Mouse (Mus musculus) limb, embryonic 14.5 days (tissue): ENCODE results near the gene Ccdc80. TPM values are rescaled to one million over a fixed set of nuclear protein-coding genes. Genes with fewer than 3 reads are reported as not detected.

Source experiments
- ATAC-seq: fragments of 200-750 bp; cut with Nextera tagmentation; 2 replicates; pipeline ENCODE4 v1.8.0; 2017; ENCODE audit warnings: low read depth, moderate number of reproducible peaks, moderate TSS enrichment; ENCODE audit not compliant: low FRiP score
- DNase-seq: peaks from one replicate; pipeline ENCODE4 v3.0.0-alpha.2; 2015; ENCODE audit warnings: low spot score
- H3K27ac ChIP-seq: fragments of 300-500 bp; sonication (generic); replicated peaks from 2 replicates; pipeline ENCODE4 v1.5.1; 2014; ENCODE audit warnings: low read depth, mild to moderate bottlenecking, low read length, moderate library complexity, mixed read lengths
- H3K27me3 ChIP-seq: fragments of 300-500 bp; sonication (generic); 2 replicates; pipeline ENCODE4 v1.6.1; 2014; ENCODE audit warnings: low read length, mixed read lengths; ENCODE audit not compliant: control insufficient read depth, insufficient read depth
- H3K36me3 ChIP-seq: fragments of 300-500 bp; sonication (generic); 2 replicates; pipeline ENCODE4 v1.6.1; 2014; ENCODE audit warnings: mild to moderate bottlenecking, low read length, moderate library complexity, mixed read lengths; ENCODE audit not compliant: control insufficient read depth, insufficient read depth
- H3K4me1 ChIP-seq: fragments of 300-500 bp; sonication (generic); 2 replicates; pipeline ENCODE4 v1.6.1; 2014; ENCODE audit warnings: antibody characterized with exemption, low read length, mixed read lengths; ENCODE audit not compliant: control insufficient read depth, insufficient read depth
- H3K4me2 ChIP-seq: fragments of 300-500 bp; sonication (generic); replicated peaks from 2 replicates; pipeline ENCODE4 v1.6.1; 2014; ENCODE audit warnings: low read depth, mild to moderate bottlenecking, low read length, moderate library complexity; ENCODE audit not compliant: severe bottlenecking
- H3K4me3 ChIP-seq: fragments of 300-500 bp; sonication (generic); replicated peaks from 2 replicates; pipeline ENCODE4 v1.5.1; 2014; ENCODE audit warnings: low read length
- H3K9ac ChIP-seq: fragments of 300-500 bp; sonication (generic); 2 replicates; pipeline ENCODE4 v1.6.1; 2014; ENCODE audit warnings: mild to moderate bottlenecking, low read depth, low read length, moderate library complexity; ENCODE audit not compliant: severe bottlenecking
- H3K9me3 ChIP-seq: fragments of 300-500 bp; sonication (generic); 2 replicates; pipeline ENCODE4 v1.6.1; 2016; ENCODE audit warnings: low read length; ENCODE audit not compliant: control insufficient read depth
- POLR2A ChIP-seq: fragments of 200-500 bp; IDR thresholded peaks from 2 replicates; pipeline ENCODE4 v1.8.0; 2012; ENCODE audit warnings: inconsistent platforms, mild to moderate bottlenecking, moderate library complexity, borderline replicate concordance; ENCODE audit not compliant: insufficient read depth, insufficient read length; ENCODE audit errors: extremely low read depth
- WGBS: fragments of 180-500 bp; shearing (Covaris S2); extraction: QIAGEN DNeasy Blood & Tissue Kit; methylation state at CpG from one replicate; pipeline ENCODE4 v1.1.7; 2014; 5-methylcytosine and 5-hydroxymethylcytosine counted together
- polyA plus RNA-seq, 2 experiments: library from polyadenylated mRNA; depleted of rRNA in 1 of 2; stranded (reverse) in 1 of 2; unstranded in 1 of 2; fragments of >200 nt; fragmentation: Nextera tagmentation in 1 of 2; extraction: Ambion mirVana in 1 of 2; gene quantifications; 2 replicates each; pipeline versions ENCODE4 v1.2.1 to v1.2.3; 2012 to 2014

Ccdc80 gene
- polyA plus RNA-seq, 2 experiments, result 56.9 to 94.4 TPM

GRCm38 (mm10) chr16:45070383-45071083, 22.7 kb upstream of the Ccdc80 start:
- TF ChIP-seq POLR2A, result no peak
- Histone ChIP-seq H3K36me3 (no peaks in the 10 kb centered on the region), H3K9me3 (no peaks in the 10 kb centered on the region), H3K4me1 (no peaks in the 10 kb centered on the region), H3K9ac (no peak overlapping the region), H3K4me3 (no peak overlapping the region), H3K27ac (no peak overlapping the region), H3K27me3 (no peaks in the 10 kb centered on the region), H3K4me2 (no peak overlapping the region)
- 66% methylated on average over 8 of the region's 8 CpGs for WGBS
- no peak for ATAC-seq
- no peak for DNase-seq

DNA sequence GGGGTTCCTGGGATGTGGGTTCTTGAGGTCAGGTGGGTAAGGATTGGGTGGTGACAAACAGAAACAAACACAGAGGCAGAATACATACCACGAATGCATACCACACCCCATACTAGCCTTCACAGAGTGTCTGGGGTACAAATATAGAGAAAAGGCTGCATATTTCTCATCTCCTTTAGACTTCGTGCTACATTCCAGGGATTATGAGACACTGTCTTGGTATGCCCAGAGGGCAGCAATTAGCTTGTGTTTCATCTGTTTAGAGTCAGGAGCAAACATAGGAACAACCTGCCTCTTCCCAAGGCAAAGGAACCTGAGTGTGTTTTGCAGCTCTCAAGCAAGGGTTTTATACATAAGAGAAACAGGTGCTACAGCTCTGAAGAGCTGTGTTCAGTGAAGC, 21.8 kb upstream of the Ccdc80 start:
- WGBS, result 81% methylated on average over 2 of the region's 2 CpGs
- no peak for TF ChIP-seq POLR2A
- Histone ChIP-seq H3K9me3 (no peaks in the 10 kb centered on the region), H3K9ac (no peak overlapping the region), H3K4me3 (no peak overlapping the region), H3K36me3 (no peaks in the 10 kb centered on the region), H3K27me3 (no peaks in the 10 kb centered on the region), H3K4me1 (no peaks in the 10 kb centered on the region), H3K4me2 (no peak overlapping the region), H3K27ac (no peak overlapping the region)
- no peak for ATAC-seq
- DNase-seq, result no peak

DNA sequence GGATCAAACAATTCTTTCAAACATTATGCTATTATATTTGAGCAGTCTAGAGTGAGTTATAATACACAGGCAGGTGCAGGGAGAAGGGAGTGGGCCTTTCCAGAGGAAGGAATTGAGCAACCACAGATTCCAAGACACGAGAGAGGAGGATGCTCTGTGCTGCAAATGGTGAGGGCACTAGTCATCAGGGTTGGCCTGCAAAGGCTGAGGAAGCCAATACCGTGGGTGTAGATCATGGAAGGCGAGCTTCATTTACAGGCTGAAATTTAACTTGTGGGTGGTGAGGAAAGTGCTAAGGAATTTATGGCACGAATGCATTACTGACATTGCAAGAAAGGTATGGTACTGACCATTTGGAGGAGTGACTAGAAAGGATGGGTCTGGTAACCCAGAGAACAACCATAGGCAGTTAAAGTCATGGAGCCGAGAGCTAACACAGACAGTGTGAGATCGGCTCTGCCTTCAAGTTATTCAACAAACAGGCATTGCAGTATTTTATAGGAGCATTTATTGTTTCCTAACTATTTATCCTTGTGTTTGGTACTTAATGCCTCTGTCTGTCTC, 15.6 kb upstream of the Ccdc80 start:
- Histone ChIP-seq H3K27me3 (no peaks in the 10 kb centered on the region), H3K27ac (no peak overlapping the region), H3K9ac (no peak overlapping the region), H3K9me3 (no peaks in the 10 kb centered on the region), H3K4me1 (no peaks in the 10 kb centered on the region), H3K4me3 (no peak overlapping the region), H3K36me3 (no peaks in the 10 kb centered on the region), H3K4me2 (no peak overlapping the region)
- 52% methylated on average over 6 of the region's 6 CpGs for WGBS
- no peak for TF ChIP-seq POLR2A
- DNase-seq (no peak), ATAC-seq (no peak)

- Histone ChIP-seq H3K27me3 (no peaks in the 10 kb centered on the region), H3K9me3 (no peaks in the 10 kb centered on the region), H3K4me1 (no peaks in the 10 kb centered on the region), H3K36me3 (no peaks in the 10 kb centered on the region), H3K4me2 (no peak overlapping the region), H3K4me3 (no peak overlapping the region), H3K9ac (no peak overlapping the region), H3K27ac (no peak overlapping the region)
- ATAC-seq, result no peak
- 48% methylated on average over 2 of the region's 2 CpGs for WGBS
- TF ChIP-seq POLR2A, result no peak
- DNase-seq, result no peak
Observed at GRCm38 (mm10) chr16:45079322-45079721, 13.9 kb upstream of the Ccdc80 start.

DNA sequence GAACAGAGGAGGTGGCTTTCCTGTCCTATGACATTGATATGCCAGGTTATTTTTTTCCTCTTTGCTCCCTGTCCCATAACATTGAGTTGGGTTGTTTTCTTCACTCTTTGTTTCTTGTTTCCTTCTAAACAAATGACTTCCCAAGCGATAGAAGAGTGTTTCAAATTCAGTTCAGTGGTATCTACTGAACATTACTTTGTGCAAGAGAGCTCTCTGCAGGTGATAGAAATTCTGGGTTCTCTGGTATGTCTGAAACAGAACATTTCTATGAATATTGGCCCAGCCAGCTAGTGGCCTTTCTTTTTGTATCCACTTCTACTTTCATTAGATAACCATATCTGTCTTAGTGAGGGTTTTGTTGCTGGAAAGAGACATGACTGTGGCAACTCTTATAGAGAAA, 4.4 kb upstream of the Ccdc80 start:
- no peaks in the 10 kb centered on the region for H3K27me3 ChIP-seq
- no peak overlapping the region for H3K4me2 ChIP-seq
- H3K4me3 ChIP-seq, result no peak overlapping the region
- H3K9ac ChIP-seq, result no peak overlapping the region
- no peak for ATAC-seq
- H3K9me3 ChIP-seq, result no peaks in the 10 kb centered on the region
- H3K36me3 ChIP-seq, result no peaks in the 10 kb centered on the region
- no peak for TF ChIP-seq POLR2A
- DNase-seq, result no peak
- WGBS, result 85% methylated on average over 1 of the region's 1 CpGs
- H3K4me1 ChIP-seq, result peaks cover 6% of the 10 kb centered on the region
- H3K27ac ChIP-seq, result no peak overlapping the region
